Mouse (Mus musculus): ENCODE measurements around the gene Fads1.
"Not testable (repeated sequence)": the region's sequence is repeated elsewhere in the genome, so short reads cannot be mapped to it uniquely, and the experiment has no call there.

The Fads1 gene

DNA sequence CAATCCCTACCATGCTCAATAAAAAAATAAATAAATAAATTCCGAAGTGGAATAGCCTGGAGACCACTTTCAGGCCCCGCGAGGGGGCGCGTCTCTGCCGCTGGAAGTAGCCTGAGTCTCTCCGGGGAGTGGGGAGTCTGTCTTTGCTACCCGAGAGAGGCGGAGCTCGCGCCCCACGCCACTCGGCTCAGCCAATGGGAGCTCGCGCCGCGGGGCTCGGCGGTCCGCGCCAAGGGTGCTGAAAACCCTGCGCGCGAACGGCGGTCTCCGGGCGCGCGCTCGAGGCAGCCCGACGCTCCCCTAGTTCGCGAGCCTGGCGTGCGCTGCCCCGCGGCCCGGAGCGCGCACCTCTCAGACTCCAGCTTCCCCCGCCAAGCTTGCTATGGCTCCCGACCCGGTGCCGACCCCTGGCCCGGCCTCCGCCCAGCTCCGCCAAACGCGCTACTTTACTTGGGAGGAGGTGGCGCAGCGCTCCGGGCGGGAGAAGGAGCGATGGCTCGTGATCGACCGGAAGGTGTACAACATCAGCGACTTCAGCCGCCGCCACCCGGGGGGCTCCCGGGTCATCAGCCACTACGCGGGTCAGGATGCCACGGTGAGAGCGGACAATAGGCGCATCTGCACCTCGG, at the start of gene Fads1:
Gene Fads1, plus strand, starts transcription at position 219 of the 629 bp plus-strand sequence.
- peak; percentile 71 to 74 for DNase-seq

GRCm38 (mm10) chr19:10134692-10135091, 48.0 kb upstream of the Fads1 start:
- no peak for DNase-seq

DNA sequence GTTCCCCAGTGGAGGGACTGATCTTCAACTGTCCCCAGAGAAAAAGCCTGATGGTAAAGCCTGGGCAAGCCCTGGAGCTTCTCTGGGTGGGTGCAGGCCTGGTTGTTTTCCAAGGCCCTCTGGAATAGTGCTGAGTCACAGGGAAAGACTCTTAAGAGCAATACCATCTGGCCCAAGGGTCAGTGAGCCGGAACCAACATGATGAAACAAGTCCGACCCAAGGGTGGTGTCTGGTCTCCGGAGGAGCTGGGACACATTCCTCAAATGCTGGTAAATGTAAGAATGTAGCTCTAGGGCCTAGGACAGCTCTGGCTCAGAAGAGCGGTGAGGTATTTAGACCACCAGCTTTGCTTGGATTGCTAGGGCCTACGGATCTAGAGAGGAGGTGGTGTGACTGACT, 45.3 kb upstream of the Fads1 start:
- no peak for DNase-seq

- DNase-seq: no peak
These were observed 43.0 kb upstream of the Fads1 start for GRCm38 (mm10) chr19:10139736-10140135.

GRCm38 (mm10) chr19:10143667-10144066, 39.0 kb upstream of the Fads1 start:
- no peak for DNase-seq

- no peak for DNase-seq
These were observed 38.2 kb upstream of the Fads1 start for GRCm38 (mm10) chr19:10144464-10144863.

DNA sequence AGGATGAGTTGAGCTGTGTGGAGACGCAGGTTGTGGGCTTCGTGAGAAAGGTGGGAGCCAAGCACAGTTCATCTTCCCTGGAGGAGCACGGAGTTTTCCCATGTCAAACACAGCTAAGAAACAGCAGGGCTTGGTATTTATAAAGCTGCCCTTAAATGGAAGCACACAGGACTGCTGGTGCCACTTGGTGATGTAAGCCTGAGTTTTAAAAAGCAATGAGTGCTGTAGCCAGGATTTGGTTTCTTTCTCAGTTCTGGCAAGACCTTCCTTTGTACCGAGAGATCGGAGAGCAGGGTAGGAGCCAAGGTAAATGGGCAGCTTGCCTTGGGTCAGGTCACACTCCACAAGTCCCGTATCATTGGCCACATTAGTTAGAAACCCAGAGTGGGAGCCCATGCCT, 34.1 kb upstream of the Fads1 start:
- no peak for DNase-seq

- DNase-seq: no peak
These were observed 33.5 kb upstream of the Fads1 start for GRCm38 (mm10) chr19:10149189-10149588.

DNA sequence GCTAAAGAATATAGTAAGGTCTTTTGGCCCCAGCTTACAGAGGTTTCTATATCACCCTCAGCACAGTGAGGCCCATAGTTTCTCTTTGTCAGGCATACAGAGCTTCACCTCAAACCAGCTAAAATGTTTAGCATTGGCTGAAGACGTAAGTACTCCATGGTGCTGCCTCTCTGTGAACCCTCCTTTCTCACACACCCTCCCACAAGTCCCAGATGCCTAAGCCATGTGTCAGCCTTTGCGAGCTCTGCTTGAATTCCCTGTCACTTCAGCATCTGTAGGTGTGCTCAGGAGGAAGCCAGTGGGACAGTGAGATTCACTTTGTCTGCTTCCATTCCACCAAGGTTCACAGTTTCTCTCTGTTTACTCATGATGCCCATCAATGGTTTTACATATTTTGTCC, 25.0 kb upstream of the Fads1 start:
- no peak for DNase-seq

GRCm38 (mm10) chr19:10163896-10164295, 18.8 kb upstream of the Fads1 start:
- DNase-seq: no peak

GRCm38 (mm10) chr19:10165928-10166327, 16.8 kb upstream of the Fads1 start:
- not testable (repeated sequence) for DNase-seq

DNA sequence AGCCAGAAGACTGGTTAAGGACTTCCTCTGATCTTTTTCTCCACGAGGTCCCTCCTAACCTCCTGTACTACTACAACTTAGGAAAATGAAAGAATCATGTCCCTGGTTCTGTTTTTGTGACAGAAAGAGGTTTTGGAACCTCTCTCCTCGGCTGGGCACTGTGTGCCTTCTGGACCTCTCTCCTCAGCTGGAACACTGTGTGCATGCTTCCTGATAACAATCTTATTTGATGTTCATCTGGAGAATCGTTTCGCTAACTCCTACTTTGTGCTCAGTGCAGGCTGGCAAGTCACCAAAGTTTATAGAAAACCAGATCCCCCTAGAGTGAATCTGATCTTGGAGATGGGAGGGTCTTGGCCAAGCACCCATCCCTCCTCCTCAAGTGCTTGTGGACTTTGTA, 15.6 kb upstream of the Fads1 start:
- no peak for DNase-seq

- DNase-seq: no peak
These were observed 14.7 kb upstream of the Fads1 start for GRCm38 (mm10) chr19:10167951-10168350.

GRCm38 (mm10) chr19:10168441-10168840, 14.2 kb upstream of the Fads1 start:
- no peak for DNase-seq

- DNase-seq: no peak
These were observed 13.5 kb upstream of the Fads1 start for GRCm38 (mm10) chr19:10169179-10169578.

DNA sequence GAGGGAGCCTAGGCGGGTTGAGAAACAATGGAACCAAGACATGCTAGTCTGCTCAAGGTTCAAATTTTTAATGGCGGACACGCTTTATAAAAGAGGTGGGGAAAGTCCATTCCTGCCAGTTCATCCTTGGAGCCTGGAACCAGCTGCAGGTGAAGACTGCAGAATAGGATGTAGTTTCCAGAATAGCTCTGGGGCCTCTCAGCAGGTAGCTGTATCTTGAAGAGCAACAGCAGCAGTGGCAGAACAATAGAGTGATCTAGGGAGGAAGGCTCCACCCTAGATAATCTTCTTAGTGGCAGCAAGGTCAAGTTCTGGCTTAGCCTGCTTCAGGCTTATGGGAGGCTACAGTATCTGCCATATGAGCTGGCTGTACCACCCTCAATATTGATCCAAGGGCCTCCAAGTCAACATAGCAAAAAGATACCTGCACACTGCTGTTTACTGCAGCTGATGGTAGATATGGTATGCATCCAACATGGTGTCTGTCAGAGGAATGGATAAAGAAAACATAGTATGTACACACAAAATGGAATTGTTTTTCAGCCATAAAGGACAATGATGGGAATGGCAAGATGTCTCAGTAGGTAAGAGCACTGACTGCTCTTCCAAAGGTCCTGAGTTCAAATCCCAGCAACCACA, 12.9 kb upstream of the Fads1 start:
- DNase-seq: not testable (repeated sequence)

DNA sequence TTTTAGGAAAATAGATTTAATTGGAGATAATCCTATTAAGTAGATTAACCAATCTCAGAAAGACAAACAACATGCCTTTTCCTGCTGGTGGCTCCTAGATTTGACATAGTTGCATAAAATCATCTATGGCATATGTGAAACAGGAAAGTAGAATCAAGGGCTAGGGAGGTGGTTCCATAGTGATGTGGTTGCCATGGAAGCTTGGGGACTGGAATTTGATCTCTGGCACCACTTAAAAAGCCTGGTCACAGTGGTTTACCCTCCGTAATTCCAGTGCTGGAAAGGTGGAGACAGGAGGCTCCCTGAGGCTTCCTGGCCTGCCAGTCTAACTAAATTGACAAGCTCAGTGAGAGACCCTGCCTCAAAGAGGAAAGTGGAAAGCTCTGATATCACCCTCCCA, 12.2 kb upstream of the Fads1 start:
- no peak for DNase-seq

- DNase-seq: no peak
These were observed 11.3 kb upstream of the Fads1 start for GRCm38 (mm10) chr19:10171359-10171758.

DNA sequence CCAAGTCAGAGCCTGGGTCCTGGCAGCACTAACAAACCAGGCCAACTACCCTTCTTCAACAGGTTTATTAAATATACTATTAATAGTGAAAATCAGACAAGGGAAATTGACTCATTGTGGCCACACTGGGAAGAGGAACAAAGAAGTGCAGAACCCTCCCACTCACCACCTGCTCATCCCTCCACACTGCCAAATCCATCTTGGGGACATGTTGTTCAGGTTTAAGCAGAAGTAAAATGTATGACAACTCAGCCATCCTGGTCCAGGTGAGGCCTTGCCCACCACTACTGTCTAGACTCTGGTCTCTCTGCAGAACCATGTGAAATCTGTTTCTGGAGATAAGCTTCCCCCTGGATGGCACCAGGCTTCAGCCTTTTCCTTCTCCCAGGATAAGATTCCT, 10.8 kb upstream of the Fads1 start:
- DNase-seq: no peak

GRCm38 (mm10) chr19:10173116-10173718, 9.5 kb upstream of the Fads1 start:
- no peak for DNase-seq

GRCm38 (mm10) chr19:10173844-10174539, 8.7 kb upstream of the Fads1 start:
- DNase-seq: no peak

GRCm38 (mm10) chr19:10174956-10175355, 7.7 kb upstream of the Fads1 start:
- no peak for DNase-seq

DNA sequence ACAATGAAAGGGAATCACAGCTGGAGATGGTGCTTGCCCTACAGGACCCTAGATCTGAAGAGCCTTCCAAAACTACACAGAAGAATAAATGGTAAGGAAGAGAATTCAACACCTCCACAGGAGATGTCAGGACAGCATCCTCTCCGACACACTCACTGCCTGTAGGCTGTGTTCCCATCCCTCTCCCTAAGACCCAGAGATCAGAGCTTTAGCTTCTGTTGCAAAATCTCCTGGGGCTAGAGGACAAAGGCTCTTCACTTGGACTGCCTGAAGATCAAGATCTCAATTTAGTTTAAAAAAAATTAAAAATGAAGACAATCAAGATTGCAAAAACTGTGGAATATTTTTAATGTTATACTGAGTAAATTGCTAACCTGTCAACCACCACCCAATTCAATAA, 6.2 kb upstream of the Fads1 start:
- DNase-seq: no peak

DNA sequence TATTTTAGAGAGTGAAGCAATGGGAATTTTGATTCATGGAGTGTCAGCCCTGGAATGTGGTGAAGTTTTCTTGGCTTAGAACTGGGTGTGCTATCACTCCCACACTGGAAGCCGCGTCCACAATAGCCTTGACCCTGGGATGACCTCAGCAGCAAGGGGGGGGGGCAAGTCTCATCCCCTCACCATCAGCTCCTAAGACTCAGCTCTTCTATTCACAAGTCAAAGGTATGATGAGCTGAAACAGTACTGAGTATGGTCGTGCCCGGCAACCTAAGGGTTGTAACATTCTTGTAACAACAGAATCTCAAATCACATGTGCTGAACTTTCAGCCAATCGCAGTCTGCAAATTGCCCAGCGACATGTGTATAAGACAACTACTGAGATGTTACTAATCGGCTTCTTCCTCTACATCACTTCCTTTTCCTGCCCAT, 5.7 kb upstream of the Fads1 start:
- DNase-seq: no peak
